Mouse (Mus musculus) brain, embryonic 14.5 days (tissue): ENCODE measurements around the gene Gpx3.

Experiments
- CTCF ChIP-seq: fragments of 200-500 bp; IDR thresholded peaks from 2 replicates; pipeline ENCODE4 v1.5.1; 2012; ENCODE audit warnings: inconsistent platforms, mild to moderate bottlenecking, moderate library complexity, borderline replicate concordance; ENCODE audit not compliant: insufficient read depth, insufficient read length; ENCODE audit errors: extremely low read depth
- POLR2A ChIP-seq: fragments of 200-500 bp; IDR thresholded peaks from 2 replicates; pipeline ENCODE4 v1.6.1; 2012; ENCODE audit warnings: mild to moderate bottlenecking, inconsistent platforms, borderline replicate concordance; ENCODE audit not compliant: poor library complexity, insufficient read depth, insufficient read length, severe bottlenecking; ENCODE audit errors: extremely low read depth

DNA sequence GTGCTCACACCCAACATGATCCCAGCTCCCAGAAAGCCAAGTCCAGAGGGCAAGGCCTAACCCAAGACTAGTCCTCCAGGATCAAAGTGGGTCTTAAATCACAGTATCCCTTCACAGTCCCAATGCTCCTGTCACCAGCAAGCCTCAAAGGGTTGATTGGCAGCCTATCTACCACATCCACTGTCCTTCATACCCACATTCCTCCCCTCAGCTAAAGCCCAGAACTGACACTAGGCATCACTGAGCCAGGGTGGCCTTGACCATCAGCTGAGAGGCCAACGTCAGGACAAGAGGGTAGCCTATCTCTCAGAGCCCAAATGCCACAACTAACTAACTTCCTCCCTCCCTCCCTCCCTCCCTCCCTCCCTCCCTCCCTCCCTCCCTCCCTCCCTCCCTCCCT, 47.5 kb downstream of the Gpx3 start:
- TF ChIP-seq CTCF (no peak), POLR2A (no peak)
